Mouse (Mus musculus): Measurements from ENCODE around the gene Acaca. TPM values are rescaled to one million over a fixed set of nuclear protein-coding genes. Genes with fewer than 3 reads are reported as not detected.
"Not testable (repeated sequence)": the region's sequence is repeated elsewhere in the genome, so short reads cannot be mapped to it uniquely, and the experiment has no call there.

The Acaca gene
- polyA plus RNA-seq, 1 experiment from 2014 or later = 10.9 TPM

DNA sequence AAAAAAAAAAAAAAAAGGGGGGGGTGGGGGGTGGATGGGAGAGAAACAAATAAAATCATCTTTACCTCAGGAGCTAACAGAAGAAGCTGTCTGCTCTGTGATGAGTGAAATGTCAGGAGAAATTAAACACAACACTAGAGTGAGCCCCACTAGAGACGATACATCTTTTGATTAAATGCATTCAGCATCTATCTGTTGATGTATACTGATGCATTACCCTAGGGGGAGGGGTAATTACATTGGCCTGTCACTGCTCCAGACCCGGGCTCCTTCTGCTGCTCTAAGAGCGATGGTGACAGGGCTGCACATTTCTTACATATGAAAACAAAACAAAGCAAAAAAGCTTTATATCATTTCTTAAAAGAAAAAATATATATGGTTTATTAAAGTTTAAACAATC, 163.8 kb downstream of the Acaca start:
- no peak overlapping the region for H3K27ac ChIP-seq
- WGBS (ENCODE audit: missing documents) = 100% methylated on average over 3 of the region's 3 CpGs
- no peak overlapping the region for H3K4me3 ChIP-seq (ENCODE audit: inconsistent target)
- H3K36me3 ChIP-seq (ENCODE audit: inconsistent target) = no peaks in the 10 kb centered on the region
- no peaks in the 10 kb centered on the region for H3K79me2 ChIP-seq (ENCODE audit: inconsistent target)

DNA sequence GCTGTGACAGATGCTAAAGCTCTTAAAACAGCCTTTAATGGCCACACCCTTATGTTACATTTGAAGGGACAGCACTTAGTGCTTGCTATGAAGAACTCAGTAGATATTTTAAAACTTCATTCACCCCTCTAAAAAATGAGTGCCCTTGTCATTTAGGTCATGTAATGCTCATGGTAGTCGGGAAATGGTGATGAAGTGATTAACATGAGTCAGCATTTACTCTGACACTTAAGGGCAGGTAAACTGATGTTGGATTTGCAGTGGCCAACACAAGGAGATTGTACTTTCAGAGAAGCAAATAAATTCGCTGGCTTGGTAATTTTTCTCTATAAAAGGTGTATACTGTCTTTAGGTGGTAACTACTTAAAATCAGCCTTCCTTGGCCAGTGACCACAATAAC, 166.9 kb downstream of the Acaca start:
- no peaks in the 10 kb centered on the region for H3K79me2 ChIP-seq (ENCODE audit: inconsistent target)
- no peak overlapping the region for H3K27ac ChIP-seq
- 79% methylated on average over 2 of the region's 2 CpGs for WGBS (ENCODE audit: missing documents)
- no peak overlapping the region for H3K4me3 ChIP-seq (ENCODE audit: inconsistent target)
- H3K36me3 ChIP-seq (ENCODE audit: inconsistent target) = no peaks in the 10 kb centered on the region

DNA sequence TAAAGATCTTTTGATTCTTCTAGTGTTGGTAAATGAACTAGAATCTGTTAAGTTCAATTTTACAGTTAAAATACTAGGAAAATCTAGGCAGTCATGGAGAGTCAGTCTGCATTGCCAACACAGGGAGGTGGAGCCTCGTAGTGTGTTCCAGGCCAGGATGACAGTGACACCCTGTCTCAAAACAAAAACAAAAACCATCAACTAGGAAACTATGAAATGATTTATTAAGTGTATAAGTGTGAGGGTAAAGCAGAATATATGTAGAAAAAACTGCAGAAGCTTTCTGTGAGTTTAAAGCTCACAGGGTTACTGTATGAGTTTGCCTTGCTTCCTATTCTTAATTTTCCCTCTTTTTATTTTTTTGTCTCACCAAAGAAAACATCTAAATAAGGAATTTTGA, 176.0 kb downstream of the Acaca start:
- Histone ChIP-seq H3K4me3 (ENCODE audit: inconsistent target) (no peak overlapping the region), H3K27ac (no peak overlapping the region), H3K79me2 (ENCODE audit: inconsistent target) (no peaks in the 10 kb centered on the region), H3K36me3 (ENCODE audit: inconsistent target) (no peaks in the 10 kb centered on the region)
- 100% methylated on average over 1 of the region's 1 CpGs for WGBS (ENCODE audit: missing documents)

DNA sequence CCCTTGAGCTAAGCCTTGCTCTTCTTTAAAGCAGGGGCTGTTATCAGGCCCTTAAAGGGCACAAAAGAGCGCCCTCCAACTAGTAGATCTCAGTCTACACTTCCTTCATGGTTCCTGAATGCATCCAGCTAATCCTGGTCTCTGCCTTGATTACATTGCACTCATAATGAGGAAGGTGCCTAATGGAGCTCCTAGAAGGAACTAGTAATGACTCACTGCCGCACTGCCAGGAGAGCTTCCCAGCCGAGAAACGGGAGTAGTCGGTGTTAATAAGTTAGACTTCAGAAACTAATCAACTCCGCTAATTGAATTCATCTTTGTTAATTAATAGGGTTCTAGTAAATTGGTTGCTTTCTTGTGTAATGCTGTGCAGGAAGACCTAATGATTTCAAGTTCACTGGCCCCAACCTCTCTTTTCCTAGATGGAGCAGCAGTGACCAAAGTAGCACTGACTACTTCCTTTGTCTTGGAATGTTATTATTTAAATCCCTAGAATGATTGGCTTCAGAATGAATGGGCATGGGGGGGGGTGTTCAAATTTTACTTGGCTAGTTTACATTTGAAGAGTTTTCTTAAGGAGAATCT, 176.8 kb downstream of the Acaca start:
- no peaks in the 10 kb centered on the region for H3K79me2 ChIP-seq (ENCODE audit: inconsistent target)
- no peaks in the 10 kb centered on the region for H3K36me3 ChIP-seq (ENCODE audit: inconsistent target)
- 96% methylated on average over 6 of the region's 6 CpGs for WGBS (ENCODE audit: missing documents)
- no peak overlapping the region for H3K27ac ChIP-seq
- H3K4me3 ChIP-seq (ENCODE audit: inconsistent target) = no peak overlapping the region

DNA sequence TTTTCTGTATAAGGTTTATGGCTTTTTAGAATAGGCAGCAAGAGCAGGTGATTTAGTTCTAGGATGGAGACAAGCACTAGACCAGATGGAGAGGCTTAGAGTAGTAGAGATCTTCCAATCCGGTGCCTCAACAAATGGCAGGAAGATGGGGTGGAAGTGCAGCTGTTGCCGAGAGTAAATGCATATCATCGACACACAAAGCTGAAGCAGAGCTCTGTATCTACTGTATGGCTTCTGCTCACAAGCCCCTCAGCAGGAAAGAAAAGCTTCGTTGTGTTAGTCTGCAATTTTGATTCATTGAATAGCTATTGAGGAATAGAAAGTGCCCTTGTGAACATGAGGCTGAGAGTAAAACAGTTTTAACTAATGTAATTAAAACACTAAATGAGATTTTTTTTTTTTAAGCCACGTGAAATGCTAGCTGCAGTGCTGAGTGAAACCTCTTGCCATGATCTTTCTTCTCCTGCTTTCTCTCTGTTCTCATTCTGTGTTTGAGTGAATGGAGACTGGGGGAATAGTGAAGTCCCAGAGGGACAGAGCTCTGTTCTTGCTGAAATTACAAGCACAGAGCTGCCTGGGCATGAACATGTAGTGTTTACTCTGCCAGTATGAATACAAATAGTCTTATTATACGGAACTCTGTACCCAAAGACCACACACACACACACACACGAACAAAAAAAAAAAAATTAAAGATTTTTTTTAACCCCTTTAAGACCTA, 194.7 kb downstream of the Acaca start:
- no peak overlapping the region for H3K4me3 ChIP-seq (ENCODE audit: inconsistent target)
- no peaks in the 10 kb centered on the region for H3K36me3 ChIP-seq (ENCODE audit: inconsistent target)
- no peaks in the 10 kb centered on the region for H3K79me2 ChIP-seq (ENCODE audit: inconsistent target)
- 92% methylated on average over 6 of the region's 7 CpGs for WGBS (ENCODE audit: missing documents)
- no peak overlapping the region for H3K27ac ChIP-seq

DNA sequence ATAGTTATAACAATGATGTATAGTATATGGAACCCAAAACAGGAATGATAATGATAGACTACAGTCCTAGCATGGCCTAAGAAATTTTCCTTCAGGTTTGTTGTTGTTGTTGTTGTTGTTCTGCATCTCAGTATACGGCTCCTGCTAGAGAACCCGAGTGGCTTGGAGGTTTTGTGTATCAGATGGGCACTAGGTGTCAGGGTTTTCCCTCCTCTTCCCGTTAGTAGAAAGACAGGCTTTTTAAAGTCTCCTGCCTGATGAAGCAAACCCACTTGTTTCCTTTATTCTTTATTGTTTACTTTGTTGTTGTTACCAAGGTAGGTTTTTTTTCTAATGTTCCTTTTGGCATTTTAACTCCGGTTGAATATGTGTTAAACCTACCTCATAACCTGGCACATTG, 197.6 kb downstream of the Acaca start:
- Histone ChIP-seq H3K36me3 (ENCODE audit: inconsistent target) (no peaks in the 10 kb centered on the region), H3K27ac (no peak overlapping the region), H3K4me3 (ENCODE audit: inconsistent target) (no peak overlapping the region), H3K79me2 (ENCODE audit: inconsistent target) (no peaks in the 10 kb centered on the region)
- 94% methylated on average over 4 of the region's 4 CpGs for WGBS (ENCODE audit: missing documents)

DNA sequence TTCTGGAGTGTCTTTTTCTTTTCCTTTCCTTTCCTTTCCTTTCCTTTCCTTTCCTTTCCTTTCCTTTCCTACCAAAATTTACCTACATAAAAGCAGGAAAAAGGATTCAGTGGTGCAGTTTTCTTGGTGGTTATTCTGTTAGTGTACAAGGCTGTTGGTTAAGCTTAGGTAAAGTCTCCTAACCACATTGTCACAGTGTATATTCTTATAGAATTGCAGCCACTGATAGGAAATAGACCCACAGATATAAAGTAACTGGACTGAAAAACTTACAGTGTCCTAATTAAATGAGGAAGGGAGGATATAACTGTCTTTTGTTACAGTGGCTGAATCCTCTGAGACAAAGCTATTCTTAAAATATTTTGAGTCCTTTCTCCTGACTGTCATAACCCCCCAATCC, 202.9 kb downstream of the Acaca start:
- Histone ChIP-seq H3K4me3 (ENCODE audit: inconsistent target) (no peak overlapping the region), H3K36me3 (ENCODE audit: inconsistent target) (no peaks in the 10 kb centered on the region), H3K27ac (no peak overlapping the region), H3K79me2 (ENCODE audit: inconsistent target) (no peaks in the 10 kb centered on the region)

DNA sequence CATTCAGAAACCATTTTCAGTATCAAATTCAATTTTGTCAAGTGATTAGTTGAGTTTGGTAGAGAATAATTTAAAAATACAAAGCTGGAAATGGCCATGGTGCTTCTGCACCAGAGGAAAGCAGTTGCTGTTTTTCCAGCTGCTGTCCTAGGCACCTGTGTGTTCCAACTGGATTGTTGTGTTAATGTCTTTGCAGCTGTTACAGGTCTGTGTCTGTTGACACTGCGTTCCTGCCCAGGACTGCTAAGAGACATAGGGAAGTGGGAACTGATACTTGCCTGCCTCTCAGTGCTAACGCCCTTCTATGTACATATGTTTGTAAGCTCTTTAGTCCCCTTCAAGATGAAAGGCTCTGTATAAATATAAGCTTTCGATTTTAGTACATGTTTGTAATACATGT, 203.4 kb downstream of the Acaca start:
- 92% methylated on average over 3 of the region's 3 CpGs for WGBS (ENCODE audit: missing documents)
- Histone ChIP-seq H3K27ac (no peak overlapping the region), H3K36me3 (ENCODE audit: inconsistent target) (no peaks in the 10 kb centered on the region), H3K4me3 (ENCODE audit: inconsistent target) (no peak overlapping the region), H3K79me2 (ENCODE audit: inconsistent target) (no peaks in the 10 kb centered on the region)

DNA sequence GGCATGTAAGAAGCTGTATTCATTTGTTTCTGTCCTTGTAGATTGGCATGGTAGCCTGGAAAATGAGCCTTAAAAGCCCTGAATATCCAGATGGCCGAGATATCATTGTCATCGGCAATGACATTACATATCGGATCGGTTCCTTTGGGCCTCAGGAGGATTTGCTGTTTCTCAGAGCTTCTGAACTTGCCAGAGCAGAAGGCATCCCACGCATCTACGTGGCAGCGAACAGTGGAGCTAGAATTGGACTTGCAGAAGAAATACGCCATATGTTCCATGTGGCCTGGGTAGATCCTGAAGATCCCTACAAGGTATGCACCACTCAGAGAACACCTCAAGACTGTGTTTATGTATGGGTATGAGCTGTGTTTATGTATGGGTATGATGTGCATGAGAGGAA, 208.8 kb downstream of the Acaca start:
- not testable (repeated sequence) for H3K4me3 ChIP-seq (ENCODE audit: inconsistent target); H3K79me2 ChIP-seq (ENCODE audit: inconsistent target); H3K27ac ChIP-seq; H3K36me3 ChIP-seq (ENCODE audit: inconsistent target)
- WGBS (ENCODE audit: missing documents) = no CpG with 5 or more reads among the region's 8 CpGs

DNA sequence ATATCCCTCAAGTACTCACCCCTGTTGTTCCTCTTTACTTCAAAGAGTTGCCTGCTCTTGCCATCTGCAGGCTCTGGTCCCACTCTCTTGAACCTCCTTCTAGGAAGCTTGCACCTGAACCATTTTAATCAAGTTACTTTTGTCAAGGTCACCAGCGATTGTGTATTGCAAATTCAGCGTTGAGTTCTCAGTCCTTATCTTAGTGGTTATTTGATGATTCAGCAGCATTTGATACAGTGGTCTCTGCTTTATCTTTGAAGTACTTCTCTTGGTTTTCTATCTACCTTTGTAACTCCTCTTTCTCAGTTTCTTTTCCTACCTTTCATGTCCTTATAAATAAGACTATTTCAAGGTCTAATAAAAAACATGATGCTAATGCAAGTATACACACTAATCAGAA, 211.2 kb downstream of the Acaca start:
- 81% methylated on average over 2 of the region's 2 CpGs for WGBS (ENCODE audit: missing documents)
- Histone ChIP-seq H3K79me2 (ENCODE audit: inconsistent target) (no peaks in the 10 kb centered on the region), H3K36me3 (ENCODE audit: inconsistent target) (no peaks in the 10 kb centered on the region), H3K4me3 (ENCODE audit: inconsistent target) (no peak overlapping the region), H3K27ac (no peak overlapping the region)

DNA sequence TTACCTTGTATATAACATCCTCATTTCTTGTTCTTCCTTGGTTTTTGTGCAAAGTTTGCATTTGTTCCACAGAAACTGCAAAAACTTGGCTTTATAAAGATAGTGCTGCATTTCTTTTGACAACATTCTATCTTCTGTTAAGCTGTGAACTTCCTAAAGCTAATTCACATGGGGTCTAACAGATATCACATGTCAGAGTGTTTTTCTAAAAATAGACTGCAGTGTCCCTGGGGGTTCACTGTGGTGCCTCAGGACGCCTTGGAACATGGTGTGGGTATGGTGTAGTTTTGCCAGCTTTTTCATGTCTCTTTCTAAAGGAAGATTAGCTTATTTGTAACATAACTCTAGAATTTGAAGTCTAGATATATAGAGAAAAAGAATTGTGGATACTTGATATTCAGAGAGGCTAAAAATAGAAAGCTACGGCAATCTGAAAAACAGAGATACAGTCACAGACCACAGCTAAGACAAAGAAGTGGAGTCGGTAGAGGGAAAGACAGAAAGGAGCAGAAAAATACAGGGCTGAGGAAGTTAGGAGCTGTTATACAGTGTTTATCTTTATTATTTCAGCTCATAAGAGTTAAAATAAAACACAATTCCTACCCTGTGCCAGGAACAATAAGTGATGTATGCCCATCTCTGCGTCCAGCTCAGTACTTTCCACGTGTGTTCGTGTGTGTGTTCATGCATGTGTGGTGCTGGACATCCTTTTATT, 215.2 kb downstream of the Acaca start:
- WGBS (ENCODE audit: missing documents) = 89% methylated on average over 6 of the region's 6 CpGs
- no peak overlapping the region for H3K4me3 ChIP-seq (ENCODE audit: inconsistent target)
- no peaks in the 10 kb centered on the region for H3K79me2 ChIP-seq (ENCODE audit: inconsistent target)
- no peak overlapping the region for H3K27ac ChIP-seq
- no peaks in the 10 kb centered on the region for H3K36me3 ChIP-seq (ENCODE audit: inconsistent target)

DNA sequence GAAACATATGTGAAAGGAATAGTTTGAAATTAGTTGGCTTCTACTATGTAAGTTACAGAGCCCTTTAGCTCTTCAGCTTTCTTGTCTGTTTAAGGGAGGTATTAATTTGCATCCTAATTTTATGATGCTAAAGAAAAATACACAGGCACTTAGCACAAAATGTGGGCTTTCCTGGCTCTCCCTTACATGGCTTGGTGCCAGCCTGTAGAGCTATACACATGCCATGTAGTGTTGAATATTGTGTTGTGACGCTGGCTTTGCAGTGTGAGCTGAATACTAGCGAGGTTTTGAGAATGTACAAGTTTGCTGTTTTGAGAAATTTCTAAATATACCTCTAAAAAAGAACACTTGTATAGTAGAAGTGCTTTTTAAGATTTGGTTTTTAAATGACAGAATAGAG, 218.3 kb downstream of the Acaca start:
- Histone ChIP-seq H3K27ac (no peak overlapping the region), H3K36me3 (ENCODE audit: inconsistent target) (no peaks in the 10 kb centered on the region), H3K4me3 (ENCODE audit: inconsistent target) (no peak overlapping the region), H3K79me2 (ENCODE audit: inconsistent target) (no peaks in the 10 kb centered on the region)
- 89% methylated on average over 1 of the region's 2 CpGs for WGBS (ENCODE audit: missing documents)

DNA sequence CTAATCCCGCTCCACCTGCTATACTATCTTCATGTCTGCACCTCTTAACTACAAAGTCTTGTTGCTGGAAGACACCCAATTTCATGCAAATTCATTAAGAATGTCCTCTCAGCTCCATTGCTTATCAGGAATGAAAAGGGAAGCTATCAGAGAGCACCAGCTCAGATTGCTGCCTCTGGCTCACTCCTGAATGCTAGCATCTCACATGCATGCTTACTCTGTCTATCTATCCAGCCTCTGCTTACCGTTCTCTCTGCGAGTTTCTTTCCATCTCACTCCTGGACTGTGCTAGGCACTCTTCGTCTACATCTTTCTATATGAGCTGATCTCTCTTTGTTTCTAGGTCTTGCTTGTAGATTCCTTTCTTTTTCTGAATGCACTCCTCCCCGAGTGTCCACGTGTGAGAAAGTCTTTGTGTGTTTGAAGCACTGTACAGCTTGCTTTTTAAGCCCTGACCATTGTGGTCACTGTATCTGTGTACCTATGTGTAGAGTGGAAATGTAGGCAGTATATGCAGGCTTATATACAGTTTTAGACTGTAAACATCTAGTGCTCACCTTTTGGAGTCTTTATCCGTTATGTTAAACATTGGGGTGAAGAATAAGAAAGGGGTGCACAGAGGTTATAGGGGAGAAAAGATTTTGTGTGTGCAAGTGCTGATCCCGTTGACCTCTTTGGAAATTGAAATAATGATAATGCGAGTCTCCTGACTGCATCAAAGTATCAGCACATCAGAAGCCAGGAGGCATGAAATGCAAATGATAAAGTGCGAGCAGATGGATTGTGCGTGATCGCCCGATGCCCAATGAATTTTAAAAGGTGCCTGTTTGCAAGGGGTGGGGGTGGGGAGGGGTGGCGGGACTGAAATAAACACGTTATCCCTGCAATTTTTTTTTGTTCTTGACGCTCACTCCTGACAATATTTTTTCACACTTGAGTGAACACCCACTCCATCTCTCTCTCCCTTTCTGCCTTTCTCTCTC, 219.7 kb downstream of the Acaca start:
- Histone ChIP-seq H3K36me3 (ENCODE audit: inconsistent target) (no peaks in the 10 kb centered on the region), H3K4me3 (ENCODE audit: inconsistent target) (no peak overlapping the region), H3K79me2 (ENCODE audit: inconsistent target) (no peaks in the 10 kb centered on the region), H3K27ac (no peak overlapping the region)
- over 99% methylated on average over 11 of the region's 16 CpGs for whole genome bisulfite sequencing (ENCODE audit: missing documents)

DNA sequence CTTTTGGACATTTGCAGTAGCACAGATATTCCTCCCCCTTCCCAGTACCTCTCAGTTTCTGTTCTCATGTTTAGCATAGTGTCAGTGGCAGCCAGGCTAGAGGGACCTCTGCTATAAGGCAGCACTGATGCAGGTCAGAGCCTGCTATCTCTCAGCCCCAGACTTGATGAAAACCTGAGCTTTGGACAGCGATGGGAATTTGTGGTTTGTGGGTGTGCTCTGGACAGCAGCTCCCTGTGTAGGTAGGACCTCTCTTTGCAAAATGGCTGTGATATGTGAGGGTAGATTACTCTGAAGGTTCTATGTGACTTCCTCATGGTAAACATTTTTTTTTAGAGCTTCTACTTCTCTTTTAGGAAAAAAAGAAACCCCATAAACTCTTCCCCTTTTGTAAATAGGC, 221.7 kb downstream of the Acaca start:
- Histone ChIP-seq H3K27ac (peak overlapping the region; percentile 45), H3K36me3 (ENCODE audit: inconsistent target) (no peaks in the 10 kb centered on the region), H3K4me3 (ENCODE audit: inconsistent target) (no peak overlapping the region), H3K79me2 (ENCODE audit: inconsistent target) (no peaks in the 10 kb centered on the region)
- 0% methylated on average over 1 of the region's 1 CpGs for WGBS (ENCODE audit: missing documents)

Data from macrophage (primary cell).